Mouse (Mus musculus) heart, embryonic 10.5 days (tissue): ENCODE measurements around the gene Ranbp10. TPM values are rescaled to one million over a fixed set of nuclear protein-coding genes. Genes with fewer than 3 reads are reported as not detected.
"Not testable (repeated sequence)": the region's sequence is repeated elsewhere in the genome, so short reads cannot be mapped to it uniquely, and the experiment has no call there.

Source experiments
- DNase-seq: peaks from one replicate; pipeline ENCODE4 v3.0.0-alpha.2; 2017; ENCODE audit warnings: low spot score
- H3K27ac ChIP-seq: fragments of 300-500 bp; sonication (generic); 2 replicates; pipeline ENCODE4 v1.5.1; 2016; ENCODE audit warnings: mild to moderate bottlenecking
- H3K27me3 ChIP-seq: fragments of 300-500 bp; sonication (generic); 2 replicates; pipeline ENCODE4 v1.6.1; 2016; ENCODE audit warnings: mild to moderate bottlenecking; ENCODE audit not compliant: poor library complexity, insufficient read depth, severe bottlenecking
- H3K36me3 ChIP-seq: fragments of 300-500 bp; sonication (generic); 2 replicates; pipeline ENCODE4 v1.6.1; 2016; ENCODE audit warnings: mild to moderate bottlenecking, moderate library complexity
- H3K4me1 ChIP-seq: fragments of 300-500 bp; sonication (generic); 2 replicates; pipeline ENCODE4 v1.6.1; 2016; ENCODE audit warnings: mild to moderate bottlenecking
- H3K4me3 ChIP-seq: fragments of 300-500 bp; sonication (generic); 2 replicates; pipeline ENCODE4 v1.5.1; 2016; ENCODE audit warnings: mild to moderate bottlenecking, moderate library complexity
- H3K9me3 ChIP-seq: fragments of 300-500 bp; sonication (generic); 2 replicates; pipeline ENCODE4 v1.6.1; 2016; ENCODE audit warnings: mild to moderate bottlenecking, moderate library complexity
- WGBS: fragments of 180-500 bp; shearing (Covaris S2); methylation state at CpG from one replicate; pipeline ENCODE4 v1.1.7; 2016; 5-methylcytosine and 5-hydroxymethylcytosine counted together
- polyA plus RNA-seq: library from polyadenylated mRNA; unstranded; fragments of >200 nt; fragmentation: Nextera tagmentation; extraction: Ambion mirVana; gene quantifications from 2 replicates; pipeline ENCODE4 v1.2.1, GENCODE M21; 2016

Ranbp10 gene
- polyA plus RNA-seq, 1 experiment from 2014 or later, result 10.4 TPM

GRCm38 (mm10) chr8:105853178-105853577, 26.0 kb upstream of the Ranbp10 start, which contains the start of gene Cenpt:
Gene Cenpt, minus strand, starts transcription at chr8:105853278.
- peaks cover 24% of the 10 kb centered on the region for H3K36me3 ChIP-seq
- H3K4me1 ChIP-seq, result peaks cover 39% of the 10 kb centered on the region
- peak within 1 kb of the TSS; percentile 16; the same call in 1 of the 2 replicates for H3K27ac ChIP-seq
- no peaks in the 10 kb centered on the region for H3K27me3 ChIP-seq
- peak within 1 kb of the TSS; percentile 83; the same call in 1 of the 2 replicates for H3K4me3 ChIP-seq
- WGBS, result 90% methylated on average over 3 of the region's 3 CpGs
- no peaks in the 10 kb centered on the region for H3K9me3 ChIP-seq
- DNase-seq, result no peak

- WGBS, result 80% methylated on average over 12 of the region's 12 CpGs
- Histone ChIP-seq H3K9me3 (no peaks in the 10 kb centered on the region), H3K4me1 (peaks cover 33% of the 10 kb centered on the region), H3K27ac (peak overlapping the region; percentile 89), H3K36me3 (peaks cover 31% of the 10 kb centered on the region), H3K27me3 (no peaks in the 10 kb centered on the region), H3K4me3 (peak overlapping the region; percentile 83)
- DNase-seq, result no peak
Measured at GRCm38 (mm10) chr8:105852146-105852729, 25.1 kb upstream of the Ranbp10 start.

GRCm38 (mm10) chr8:105851651-105852143, 24.5 kb upstream of the Ranbp10 start:
- DNase-seq, result peak; percentile 96
- Histone ChIP-seq H3K4me1 (peaks cover 27% of the 10 kb centered on the region), H3K27me3 (no peaks in the 10 kb centered on the region), H3K27ac (peak overlapping the region; percentile 89), H3K36me3 (peaks cover 33% of the 10 kb centered on the region), H3K4me3 (peak overlapping the region; percentile 83), H3K9me3 (no peaks in the 10 kb centered on the region)
- under 1% methylated on average over 34 of the region's 34 CpGs for WGBS

GRCm38 (mm10) chr8:105850611-105851010, 23.5 kb upstream of the Ranbp10 start:
- 79% methylated on average over 7 of the region's 7 CpGs for WGBS
- Histone ChIP-seq H3K27me3 (no peaks in the 10 kb centered on the region), H3K4me3 (peak overlapping the region; percentile 83), H3K36me3 (peaks cover 44% of the 10 kb centered on the region), H3K27ac (0 out of 2 replicates have a peak overlapping the region, but pooled peaks have one; percentile 47), H3K9me3 (no peaks in the 10 kb centered on the region), H3K4me1 (peaks cover 16% of the 10 kb centered on the region)
- no peak for DNase-seq

GRCm38 (mm10) chr8:105850014-105850413, 22.9 kb upstream of the Ranbp10 start:
- H3K4me1 ChIP-seq, result peaks cover 11% of the 10 kb centered on the region
- H3K4me3 ChIP-seq, result no peak overlapping the region
- WGBS, result 67% methylated on average over 4 of the region's 4 CpGs
- H3K9me3 ChIP-seq, result no peaks in the 10 kb centered on the region
- no peak overlapping the region for H3K27ac ChIP-seq
- peaks cover 50% of the 10 kb centered on the region for H3K36me3 ChIP-seq
- no peak for DNase-seq
- H3K27me3 ChIP-seq, result no peaks in the 10 kb centered on the region

- Histone ChIP-seq H3K36me3 (peaks cover 80% of the 10 kb centered on the region), H3K9me3 (no peaks in the 10 kb centered on the region), H3K27me3 (no peaks in the 10 kb centered on the region), H3K4me1 (peaks cover 11% of the 10 kb centered on the region), H3K4me3 (no peak overlapping the region), H3K27ac (0 out of 2 replicates have a peak overlapping the region, but pooled peaks have one; percentile 47)
- 71% methylated on average over 11 of the region's 11 CpGs for WGBS
- no peak for DNase-seq
Measured at GRCm38 (mm10) chr8:105846678-105847077, 19.5 kb upstream of the Ranbp10 start.

- H3K36me3 ChIP-seq, result peaks cover 26% of the 10 kb centered on the region
- H3K27me3 ChIP-seq, result no peaks in the 10 kb centered on the region
- H3K4me1 ChIP-seq, result no peaks in the 10 kb centered on the region; the same call in 1 of the 2 replicates
- H3K4me3 ChIP-seq, result no peak overlapping the region
- WGBS, result 90% methylated on average over 5 of the region's 5 CpGs
- DNase-seq, result no peak
- no peaks in the 10 kb centered on the region for H3K9me3 ChIP-seq
- H3K27ac ChIP-seq, result no peak overlapping the region
Measured at GRCm38 (mm10) chr8:105839209-105839608, 12.1 kb upstream of the Ranbp10 start.

GRCm38 (mm10) chr8:105836991-105837390, 9.8 kb upstream of the Ranbp10 start:
- no peaks in the 10 kb centered on the region for H3K27me3 ChIP-seq
- no peak overlapping the region for H3K4me3 ChIP-seq
- no peak for DNase-seq
- H3K9me3 ChIP-seq, result no peaks in the 10 kb centered on the region
- H3K36me3 ChIP-seq, result peaks cover 7% of the 10 kb centered on the region; the same call in 1 of the 2 replicates
- H3K4me1 ChIP-seq, result no peaks in the 10 kb centered on the region
- no peak overlapping the region for H3K27ac ChIP-seq
- 86% methylated on average over 6 of the region's 6 CpGs for WGBS

GRCm38 (mm10) chr8:105835318-105835717, 8.2 kb upstream of the Ranbp10 start:
- no peak overlapping the region for H3K27ac ChIP-seq
- no peak overlapping the region for H3K4me3 ChIP-seq
- 27% methylated on average over 11 of the region's 11 CpGs for WGBS

GRCm38 (mm10) chr8:105833740-105834139, 6.6 kb upstream of the Ranbp10 start:
- not testable (repeated sequence) for DNase-seq, H3K27ac ChIP-seq, H3K36me3 ChIP-seq, H3K27me3 ChIP-seq, H3K4me3 ChIP-seq, H3K4me1 ChIP-seq, H3K9me3 ChIP-seq
- WGBS, result 75% methylated on average over 2 of the region's 2 CpGs

More at GRCm38 (mm10) chr8:105835318-105835717, 8.2 kb upstream of the Ranbp10 start:
- Histone ChIP-seq H3K4me1 (no peaks in the 10 kb centered on the region), H3K9me3 (no peaks in the 10 kb centered on the region), H3K27me3 (no peaks in the 10 kb centered on the region), H3K36me3 (no peaks in the 10 kb centered on the region)
- DNase-seq, result no peak

GRCm38 (mm10) chr8:105826379-105826778, 771 bp downstream of the Ranbp10 start:
- 7% methylated on average over 4 of the region's 4 CpGs for WGBS
- Histone ChIP-seq H3K9me3 (no peaks in the 10 kb centered on the region), H3K4me1 (peaks cover 18% of the 10 kb centered on the region), H3K36me3 (peaks cover 38% of the 10 kb centered on the region), H3K4me3 (peak overlapping the region; percentile 97), H3K27me3 (no peaks in the 10 kb centered on the region), H3K27ac (peak overlapping the region; percentile 95)
- no peak for DNase-seq

GRCm38 (mm10) chr8:105825506-105825905, 1.6 kb downstream of the Ranbp10 start:
- no peaks in the 10 kb centered on the region for H3K9me3 ChIP-seq
- no peak for DNase-seq
- H3K27ac ChIP-seq, result no peak overlapping the region
- peak overlapping the region; percentile 97; the same call in 1 of the 2 replicates for H3K4me3 ChIP-seq
- H3K36me3 ChIP-seq, result peaks cover 47% of the 10 kb centered on the region
- no peaks in the 10 kb centered on the region for H3K27me3 ChIP-seq
- peaks cover 22% of the 10 kb centered on the region for H3K4me1 ChIP-seq
- 90% methylated on average over 4 of the region's 4 CpGs for WGBS

- peaks cover 63% of the 10 kb centered on the region for H3K36me3 ChIP-seq
- no peaks in the 10 kb centered on the region for H3K9me3 ChIP-seq
- H3K27ac ChIP-seq, result no peak overlapping the region
- 83% methylated on average over 1 of the region's 1 CpGs for whole genome bisulfite sequencing
- no peak overlapping the region for H3K4me3 ChIP-seq
- peaks cover 16% of the 10 kb centered on the region for H3K4me1 ChIP-seq
- no peaks in the 10 kb centered on the region for H3K27me3 ChIP-seq
- peak; percentile 81 for DNase-seq
Measured at GRCm38 (mm10) chr8:105820925-105821324, 6.2 kb downstream of the Ranbp10 start.
